Mouse (Mus musculus): ENCODE results near the gene Tssk1. TPM values are rescaled to one million over a fixed set of nuclear protein-coding genes. Genes with fewer than 3 reads are reported as not detected.

Tssk1 gene
- polyA plus RNA-seq, 1 experiment from 2014 or later = 0.10 TPM

DNA sequence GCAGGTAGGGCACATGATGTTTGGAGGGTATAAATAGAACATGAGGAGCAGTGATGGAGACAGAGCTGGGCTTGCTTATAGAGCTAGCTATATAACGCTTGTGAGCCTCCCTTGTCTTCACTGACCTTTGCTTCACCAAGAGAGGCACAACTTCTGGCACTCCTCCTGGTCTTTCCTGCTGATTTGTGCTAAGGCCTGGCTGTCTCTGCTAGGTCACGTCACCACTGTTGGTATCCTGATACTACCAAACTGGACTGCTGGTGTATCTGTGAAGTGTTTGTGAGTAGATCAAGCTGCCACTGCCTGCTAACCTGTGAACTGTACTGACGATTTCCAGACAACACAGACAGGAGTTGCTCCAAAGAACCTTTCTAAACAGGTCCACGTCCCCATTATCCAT lies 18.8 kb upstream of the Tssk1 start:
- H3K36me3 ChIP-seq = peaks cover 25% of the 10 kb centered on the region
- no peak overlapping the region for H3K4me2 ChIP-seq (replicated peaks)
- H3K27me3 ChIP-seq = no peaks in the 10 kb centered on the region
- WGBS = 84% methylated on average over 4 of the region's 4 CpGs
- H3K4me3 ChIP-seq = no peak overlapping the region
- no peak overlapping the region for H3K27ac ChIP-seq
- no peaks in the 10 kb centered on the region for H3K4me1 ChIP-seq
- ATAC-seq (ENCODE audit: low FRiP score) = no peak
- H3K9ac ChIP-seq = no peak overlapping the region
- H3K9me3 ChIP-seq (replicated peaks) = no peaks in the 10 kb centered on the region

DNA sequence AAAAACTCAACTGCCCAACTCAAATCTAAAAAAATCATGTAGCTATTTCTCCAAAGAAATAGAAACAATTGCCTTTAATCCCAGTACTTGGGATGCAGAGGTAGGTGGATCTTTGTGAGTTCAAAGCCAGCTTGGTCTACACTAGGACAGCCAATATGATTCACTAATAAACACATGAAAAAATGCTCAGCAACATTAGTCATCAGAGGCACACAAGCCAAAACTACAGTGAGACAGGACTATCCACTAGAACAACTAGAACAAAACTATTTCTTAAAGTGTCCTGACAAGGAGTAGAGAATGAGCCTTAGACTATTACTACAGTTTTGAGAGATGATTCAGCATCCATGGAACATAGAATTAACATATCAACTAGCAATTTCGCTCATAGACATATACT lies 17.9 kb upstream of the Tssk1 start:
- no peak overlapping the region for H3K27ac ChIP-seq
- no peak for ATAC-seq (ENCODE audit: low FRiP score)
- H3K4me2 ChIP-seq (replicated peaks) = no peak overlapping the region
- peaks cover 15% of the 10 kb centered on the region for H3K36me3 ChIP-seq
- no peaks in the 10 kb centered on the region for H3K4me1 ChIP-seq
- H3K4me3 ChIP-seq = no peak overlapping the region
- H3K27me3 ChIP-seq = no peaks in the 10 kb centered on the region
- H3K9me3 ChIP-seq (replicated peaks) = no peaks in the 10 kb centered on the region
- H3K9ac ChIP-seq = no peak overlapping the region
- WGBS = 93% methylated on average over 1 of the region's 1 CpGs

DNA sequence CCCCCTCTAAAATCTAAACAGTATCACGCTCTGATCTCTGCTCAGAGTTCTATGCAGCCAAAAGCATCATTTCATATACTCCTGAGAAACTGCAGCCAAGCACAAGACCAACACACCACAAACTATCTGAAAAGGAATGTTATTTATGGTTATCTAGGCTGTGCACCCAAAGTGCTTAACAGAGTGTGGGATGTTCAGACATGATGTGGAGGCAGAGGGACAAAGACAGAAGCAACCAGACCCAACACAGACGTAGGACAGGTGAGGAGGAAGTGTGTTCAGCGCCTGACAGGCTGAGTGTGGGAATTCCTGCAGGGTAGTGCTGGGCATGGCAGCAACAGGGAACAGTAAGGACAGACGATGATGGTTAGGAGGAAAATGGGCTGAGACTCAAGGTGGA lies 14.5 kb upstream of the Tssk1 start:
- no peak overlapping the region for H3K4me3 ChIP-seq
- no peaks in the 10 kb centered on the region for H3K9me3 ChIP-seq (replicated peaks)
- no peaks in the 10 kb centered on the region for H3K27me3 ChIP-seq
- no peak overlapping the region for H3K4me2 ChIP-seq (replicated peaks)
- no peak overlapping the region for H3K27ac ChIP-seq
- H3K4me1 ChIP-seq = no peaks in the 10 kb centered on the region
- H3K9ac ChIP-seq = no peak overlapping the region
- 96% methylated on average over 4 of the region's 4 CpGs for WGBS
- peaks cover 6% of the 10 kb centered on the region; the same call in 1 of the 2 replicates for H3K36me3 ChIP-seq
- no peak for ATAC-seq (ENCODE audit: low FRiP score)

DNA sequence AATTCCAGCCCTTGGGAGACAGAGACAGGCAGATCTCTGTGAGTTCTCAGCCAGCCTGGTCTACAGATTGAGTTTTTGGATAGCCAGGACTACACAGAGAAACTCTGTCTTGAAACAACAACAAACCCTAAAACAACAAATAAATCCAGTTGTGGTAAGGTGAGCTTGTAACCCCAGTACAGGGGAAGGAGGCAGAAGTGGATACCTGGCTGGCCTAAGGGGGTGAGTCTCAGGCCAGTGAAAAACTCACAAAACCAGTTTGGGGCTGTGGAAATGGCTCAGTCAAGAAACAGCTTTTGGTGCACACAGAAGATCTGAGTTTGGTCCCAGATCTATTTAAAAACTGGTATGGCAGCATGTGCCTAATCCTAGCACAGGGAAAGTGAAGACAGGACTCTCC lies 11.8 kb upstream of the Tssk1 start:
- Histone ChIP-seq H3K4me2 (replicated peaks) (no peak overlapping the region), H3K36me3 (peaks cover 7% of the 10 kb centered on the region; the same call in 1 of the 2 replicates), H3K27me3 (no peaks in the 10 kb centered on the region), H3K9ac (no peak overlapping the region), H3K4me3 (no peak overlapping the region), H3K9me3 (replicated peaks) (no peaks in the 10 kb centered on the region), H3K27ac (no peak overlapping the region), H3K4me1 (peaks cover 9% of the 10 kb centered on the region)
- no peak for ATAC-seq (ENCODE audit: low FRiP score)

DNA sequence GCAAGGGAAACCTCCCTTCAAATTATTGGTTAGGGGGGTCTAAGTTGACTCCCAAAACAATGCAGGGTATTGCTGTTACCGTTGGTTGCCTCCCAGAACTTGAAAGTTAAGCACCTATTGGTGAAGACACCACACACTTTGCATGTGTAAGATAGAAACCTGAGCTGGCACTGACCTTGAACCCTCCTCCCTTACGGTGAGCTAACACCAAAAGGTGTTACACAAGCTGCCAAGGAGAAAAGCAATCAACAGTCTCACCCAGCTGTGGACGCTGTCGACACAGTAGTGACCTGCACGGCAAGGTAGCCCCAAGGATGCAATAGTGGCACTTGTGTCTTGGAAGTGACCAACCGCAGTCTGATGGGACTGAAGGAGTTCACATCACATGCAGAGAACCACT lies 9.9 kb upstream of the Tssk1 start:
- H3K4me1 ChIP-seq = peaks cover 9% of the 10 kb centered on the region
- 87% methylated on average over 6 of the region's 6 CpGs for WGBS
- no peak overlapping the region for H3K27ac ChIP-seq
- H3K9me3 ChIP-seq (replicated peaks) = no peaks in the 10 kb centered on the region
- no peak overlapping the region for H3K4me2 ChIP-seq (replicated peaks)
- H3K27me3 ChIP-seq = no peaks in the 10 kb centered on the region
- H3K4me3 ChIP-seq = no peak overlapping the region
- no peak overlapping the region for H3K9ac ChIP-seq
- ATAC-seq (ENCODE audit: low FRiP score) = no peak
- H3K36me3 ChIP-seq = peaks cover 7% of the 10 kb centered on the region; the same call in 1 of the 2 replicates

DNA sequence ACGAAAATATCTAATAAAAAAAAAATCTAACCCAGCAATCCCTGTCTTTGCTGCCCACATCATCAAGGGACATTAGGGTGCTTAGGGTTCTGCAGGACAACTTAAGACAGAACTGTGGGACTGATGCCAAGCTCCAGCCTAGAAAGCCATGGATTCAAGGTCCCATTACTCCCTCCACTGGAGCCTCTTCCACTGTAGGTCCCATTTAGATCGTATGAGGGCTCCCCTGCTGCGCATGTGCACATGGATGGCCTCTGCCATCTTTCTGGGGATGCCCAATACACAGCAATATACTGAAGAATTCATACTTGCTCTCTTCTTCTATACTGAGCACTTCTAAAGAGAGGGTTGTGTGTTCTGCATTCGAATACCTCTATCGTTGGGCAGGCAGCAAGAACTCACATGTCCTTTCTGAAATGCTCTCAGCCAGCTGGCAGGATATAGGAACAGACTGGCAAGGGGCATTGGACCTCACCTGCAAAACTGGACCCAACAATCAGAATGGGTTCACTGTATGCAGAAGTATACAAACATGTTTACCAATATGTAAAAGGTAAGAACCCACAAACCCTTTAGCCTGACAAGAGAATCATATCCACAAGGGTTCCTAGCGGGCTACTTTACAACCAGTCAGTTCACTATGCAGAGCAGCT lies 4.2 kb upstream of the Tssk1 start:
- peak overlapping the region; percentile 97 for H3K4me3 ChIP-seq
- H3K36me3 ChIP-seq = no peaks in the 10 kb centered on the region
- peak overlapping the region; percentile 98 for H3K9ac ChIP-seq
- peak overlapping the region; percentile 84 for H3K4me2 ChIP-seq (replicated peaks)
- no peak for ATAC-seq (ENCODE audit: low FRiP score)
- H3K27ac ChIP-seq = no peak overlapping the region
- no peaks in the 10 kb centered on the region for H3K27me3 ChIP-seq
- peaks cover 27% of the 10 kb centered on the region for H3K4me1 ChIP-seq
- WGBS = 84% methylated on average over 6 of the region's 6 CpGs
- H3K9me3 ChIP-seq (replicated peaks) = no peaks in the 10 kb centered on the region

DNA sequence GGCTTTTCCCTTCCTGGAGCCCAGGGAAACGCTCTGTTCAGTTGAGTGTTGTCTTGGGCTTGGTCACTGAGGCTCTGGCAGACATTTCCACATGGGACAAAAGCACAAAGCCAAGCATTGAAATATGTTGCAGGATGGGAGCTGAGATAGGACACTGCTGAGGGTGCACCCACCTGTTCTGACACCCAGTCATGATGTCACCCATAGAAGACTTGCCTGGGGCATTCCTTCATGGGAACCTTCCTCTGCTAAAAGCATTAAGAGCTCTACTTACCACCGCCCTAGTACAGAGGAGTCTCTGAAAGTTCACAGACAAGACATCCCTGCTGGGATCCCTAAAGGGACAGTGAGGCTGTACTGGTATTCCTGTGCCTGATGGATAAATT lies 3.7 kb upstream of the Tssk1 start:
- Histone ChIP-seq H3K9ac (peak overlapping the region; percentile 98), H3K4me1 (peaks cover 27% of the 10 kb centered on the region), H3K36me3 (no peaks in the 10 kb centered on the region), H3K4me3 (peak overlapping the region; percentile 97), H3K27ac (no peak overlapping the region), H3K4me2 (replicated peaks) (peak overlapping the region; percentile 84), H3K27me3 (no peaks in the 10 kb centered on the region), H3K9me3 (replicated peaks) (no peaks in the 10 kb centered on the region)
- ATAC-seq (ENCODE audit: low FRiP score) = no peak
- WGBS = 41% methylated on average over 2 of the region's 2 CpGs

DNA sequence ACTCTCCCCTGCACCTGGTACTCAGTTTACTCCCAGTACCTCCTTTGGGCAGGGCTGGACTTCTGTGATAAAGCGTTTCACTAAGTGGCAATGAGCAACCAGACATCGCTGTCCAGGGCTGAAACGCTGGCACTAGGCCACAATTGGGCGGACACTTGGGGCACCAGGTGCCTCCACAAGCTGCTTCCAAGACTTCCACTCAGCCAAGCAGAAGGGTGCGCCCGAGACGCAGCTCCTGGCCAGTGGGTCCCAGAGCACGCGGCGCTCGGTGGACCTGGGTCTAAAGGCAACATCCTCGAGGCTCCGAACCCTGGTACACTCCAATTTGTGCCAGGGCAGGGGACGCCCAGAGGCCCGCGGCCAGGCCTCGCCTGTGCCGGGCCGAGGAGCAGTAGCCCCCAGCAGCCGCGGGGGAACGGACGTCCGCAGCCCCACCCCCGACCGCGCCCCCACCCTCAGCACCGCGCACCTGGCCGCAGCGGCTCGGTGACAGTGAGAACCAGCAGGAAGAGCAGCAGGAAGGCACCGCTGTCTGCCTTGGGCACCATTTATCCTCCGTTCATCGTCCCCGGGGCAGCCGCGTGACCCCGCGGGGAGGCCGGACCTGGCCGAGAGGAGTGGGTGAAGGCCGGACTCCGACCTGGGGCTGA lies 3.0 kb upstream of the Tssk1 start:
- peak overlapping the region; percentile 98 for H3K9ac ChIP-seq
- WGBS = under 1% methylated on average over 44 of the region's 44 CpGs
- H3K27ac ChIP-seq = peak overlapping the region; percentile 97
- no peaks in the 10 kb centered on the region for H3K9me3 ChIP-seq (replicated peaks)
- no peaks in the 10 kb centered on the region for H3K27me3 ChIP-seq
- peak overlapping the region; percentile 84 for H3K4me2 ChIP-seq (replicated peaks)
- H3K36me3 ChIP-seq = no peaks in the 10 kb centered on the region
- peaks cover 23% of the 10 kb centered on the region for H3K4me1 ChIP-seq
- ATAC-seq (ENCODE audit: low FRiP score) = peak; percentile 75
- peak overlapping the region; percentile 97 for H3K4me3 ChIP-seq

DNA sequence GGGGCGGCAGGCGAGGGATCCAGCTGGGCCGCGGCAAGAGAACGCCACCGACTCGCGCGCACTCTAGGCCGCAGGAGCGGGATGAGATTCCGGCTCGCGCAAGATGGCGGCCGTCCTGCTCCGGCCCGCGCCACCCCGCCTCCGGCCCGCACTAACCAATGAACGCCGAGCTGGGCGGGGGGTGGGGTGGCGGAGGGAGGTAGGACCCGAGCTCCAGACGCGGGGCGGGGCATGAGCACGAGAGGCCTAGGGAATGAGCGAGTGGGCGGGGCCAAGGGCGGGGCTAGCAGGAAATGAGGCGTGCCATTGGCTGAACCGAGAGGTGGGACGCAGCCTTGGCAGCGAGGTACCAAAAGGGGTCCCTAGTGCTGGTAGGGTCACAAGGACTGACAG lies 2.5 kb upstream of the Tssk1 start, which contains the start of gene Gm20518:
TSS of gene Gm20518 (minus strand) at position 105 of the 393 bp plus-strand sequence.
- Histone ChIP-seq H3K27ac (peak within 1 kb of the TSS; percentile 97), H3K4me3 (peak within 1 kb of the TSS; percentile 97), H3K4me2 (replicated peaks) (peak within 1 kb of the TSS; percentile 84), H3K4me1 (peaks cover 23% of the 10 kb centered on the region), H3K9ac (peak within 1 kb of the TSS; percentile 98), H3K9me3 (replicated peaks) (no peaks in the 10 kb centered on the region), H3K36me3 (no peaks in the 10 kb centered on the region), H3K27me3 (no peaks in the 10 kb centered on the region)
- WGBS = 1% methylated on average over 35 of the region's 38 CpGs
- peak; percentile 98 for ATAC-seq (ENCODE audit: low FRiP score)

DNA sequence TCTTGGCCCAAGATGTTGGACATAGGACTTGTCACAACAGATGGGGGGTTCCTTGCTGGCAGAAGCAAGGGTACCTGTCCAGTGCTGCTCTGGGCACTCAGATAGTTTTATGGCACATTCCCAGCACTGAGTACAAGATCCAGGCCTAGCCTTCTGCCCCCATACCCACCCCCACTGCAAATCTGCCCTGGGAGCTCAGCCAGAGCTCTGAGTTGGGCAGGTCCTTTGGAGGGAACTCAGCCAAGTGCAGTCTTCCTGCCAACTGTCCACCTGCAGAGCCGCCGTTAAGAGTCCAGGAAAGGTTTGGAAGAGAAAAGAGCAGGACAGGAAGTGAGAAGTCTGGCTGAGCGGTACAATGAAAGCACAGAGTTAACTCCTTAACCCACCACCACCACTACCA lies 1.4 kb upstream of the Tssk1 start:
- no peaks in the 10 kb centered on the region for H3K9me3 ChIP-seq (replicated peaks)
- 84% methylated on average over 3 of the region's 3 CpGs for WGBS
- H3K27ac ChIP-seq = no peak overlapping the region
- no peak overlapping the region for H3K4me2 ChIP-seq (replicated peaks)
- peaks cover 19% of the 10 kb centered on the region for H3K4me1 ChIP-seq
- no peaks in the 10 kb centered on the region for H3K27me3 ChIP-seq
- no peak overlapping the region for H3K4me3 ChIP-seq
- ATAC-seq (ENCODE audit: low FRiP score) = no peak
- no peaks in the 10 kb centered on the region for H3K36me3 ChIP-seq
- no peak overlapping the region for H3K9ac ChIP-seq

DNA sequence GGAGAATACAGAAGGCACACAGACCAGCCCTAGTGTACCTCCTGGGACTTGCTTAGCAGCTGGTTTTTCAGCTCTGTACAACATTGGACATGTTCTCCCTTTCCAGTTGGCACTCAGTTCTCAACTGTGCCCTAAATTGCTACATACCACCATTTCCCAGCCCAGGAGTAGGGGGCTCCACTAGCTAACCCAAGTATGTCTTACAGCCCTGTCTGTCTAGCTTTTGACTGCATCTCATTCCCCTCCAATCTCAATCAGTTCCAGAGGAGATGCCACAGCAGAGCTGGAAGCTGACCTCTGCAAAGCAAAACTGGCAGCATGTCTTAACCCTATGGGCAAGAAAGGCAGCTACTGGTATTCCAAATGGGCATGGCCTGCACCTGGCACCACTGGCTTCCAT lies 2.1 kb downstream of the Tssk1 start:
- Histone ChIP-seq H3K4me1 (peaks cover 6% of the 10 kb centered on the region), H3K27ac (no peak overlapping the region), H3K9ac (no peak overlapping the region), H3K36me3 (peaks cover 31% of the 10 kb centered on the region), H3K27me3 (no peaks in the 10 kb centered on the region), H3K4me2 (replicated peaks) (no peak overlapping the region), H3K4me3 (no peak overlapping the region), H3K9me3 (replicated peaks) (no peaks in the 10 kb centered on the region)
- ATAC-seq (ENCODE audit: low FRiP score) = no peak

DNA sequence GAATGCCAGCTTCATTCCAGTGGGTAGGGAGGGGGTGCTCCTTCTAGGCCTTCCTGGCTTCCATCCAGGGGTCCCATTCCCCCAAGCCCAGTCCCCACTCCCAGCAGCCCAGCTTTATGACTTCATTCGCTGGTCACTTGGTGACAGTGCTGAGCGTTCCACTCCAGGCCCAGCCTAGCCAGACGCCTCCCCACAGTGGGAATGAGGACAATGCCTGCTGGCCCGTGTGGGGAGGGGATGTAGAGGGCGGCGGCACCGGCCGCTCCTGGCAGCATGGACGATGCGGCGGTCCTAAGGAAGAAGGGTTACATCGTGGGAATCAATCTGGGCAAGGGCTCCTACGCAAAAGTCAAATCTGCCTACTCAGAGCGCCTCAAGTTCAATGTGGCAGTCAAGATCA lies 4.4 kb downstream of the Tssk1 start, which contains the start of the genes Dgcr2 and Tssk2:
TSS of gene Dgcr2 (minus strand) at position 101 of the 400 bp plus-strand sequence.
TSS of gene Tssk2 (plus strand) at position 176 of the 400 bp plus-strand sequence.
- WGBS = 91% methylated on average over 14 of the region's 14 CpGs
- Histone ChIP-seq H3K36me3 (peaks cover 55% of the 10 kb centered on the region), H3K4me2 (replicated peaks) (no peak within 1 kb of the TSS), H3K27ac (no peak within 1 kb of the TSS), H3K9me3 (replicated peaks) (no peaks in the 10 kb centered on the region), H3K4me3 (no peak within 1 kb of the TSS), H3K4me1 (no peaks in the 10 kb centered on the region), H3K9ac (no peak within 1 kb of the TSS), H3K27me3 (no peaks in the 10 kb centered on the region)
- ATAC-seq (ENCODE audit: low FRiP score) = no peak

All from hindbrain, embryonic 12.5 days (tissue).